Mouse (Mus musculus): ENCODE measurements at regions not wholly inside any gene's neighbourhood (a gene's known extent, or its start where the extent isn't known, plus 50 kb on each side); places are given as distances from the start of the nearest gene placed in this dataset.

DNA sequence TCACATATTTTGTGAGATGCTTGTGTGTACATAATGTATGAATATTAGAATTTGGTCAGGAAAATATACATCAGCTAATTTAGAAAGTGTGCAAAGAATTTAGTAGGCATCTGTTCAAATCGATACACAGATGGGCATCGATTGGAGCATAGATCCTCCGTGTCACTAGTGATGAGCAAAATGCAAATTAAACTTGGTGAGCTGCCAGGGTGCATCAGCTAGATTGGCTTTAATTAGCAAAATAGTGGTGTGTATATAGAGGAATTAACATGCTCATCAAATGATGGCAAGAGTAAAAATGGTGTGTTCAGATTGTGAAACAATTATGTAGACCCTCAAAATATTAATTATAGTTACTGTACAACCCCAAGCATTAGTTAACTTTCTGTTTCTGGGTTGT lies 501.9 kb upstream of the Btbd3 start:
- Histone ChIP-seq H3K4me2 (no peak overlapping the region), H3K36me3 (no peaks in the 10 kb centered on the region), H3K4me1 (replicated peaks) (peaks cover 4% of the 10 kb centered on the region; the same call in 1 of the 2 replicates), H3K9me3 (replicated peaks) (no peaks in the 10 kb centered on the region), H3K4me3 (no peak overlapping the region), H3K9ac (no peak overlapping the region), H3K27me3 (replicated peaks) (no peaks in the 10 kb centered on the region), H3K27ac (ENCODE audit: poor library complexity, severe bottlenecking) (no peak overlapping the region)
- no peak for ATAC-seq (ENCODE audit: insufficient number of reproducible peaks, low FRiP score)
- 88% methylated on average over 3 of the region's 3 CpGs for WGBS

DNA sequence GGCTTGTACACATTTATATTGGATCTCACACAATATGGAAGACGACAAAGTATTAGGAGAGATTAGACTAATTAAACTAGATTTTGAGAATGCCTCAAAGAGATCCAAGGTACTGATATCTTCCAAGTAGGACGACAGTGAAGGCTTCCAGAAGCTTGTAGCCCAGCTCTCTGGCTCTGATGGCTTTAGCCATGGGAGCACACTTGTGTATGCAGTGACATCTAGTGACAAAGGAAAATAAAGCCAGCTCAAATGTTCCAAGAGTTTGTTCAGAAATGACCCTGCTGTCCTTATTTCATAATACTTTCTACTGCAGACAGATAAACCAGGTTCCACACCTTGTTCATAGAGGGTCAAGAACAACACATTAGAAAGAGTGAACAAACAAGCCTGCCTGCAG lies 524.0 kb upstream of the Btbd3 start:
- no peaks in the 10 kb centered on the region for H3K4me1 ChIP-seq (replicated peaks)
- 1% methylated on average over 2 of the region's 2 CpGs for WGBS
- H3K9ac ChIP-seq: no peak overlapping the region
- no peaks in the 10 kb centered on the region for H3K36me3 ChIP-seq
- no peak overlapping the region for H3K4me3 ChIP-seq
- no peak for ATAC-seq (ENCODE audit: insufficient number of reproducible peaks, low FRiP score)
- H3K27ac ChIP-seq (ENCODE audit: poor library complexity, severe bottlenecking): no peak overlapping the region
- no peaks in the 10 kb centered on the region for H3K27me3 ChIP-seq (replicated peaks)
- no peak overlapping the region for H3K4me2 ChIP-seq
- no peaks in the 10 kb centered on the region for H3K9me3 ChIP-seq (replicated peaks)

DNA sequence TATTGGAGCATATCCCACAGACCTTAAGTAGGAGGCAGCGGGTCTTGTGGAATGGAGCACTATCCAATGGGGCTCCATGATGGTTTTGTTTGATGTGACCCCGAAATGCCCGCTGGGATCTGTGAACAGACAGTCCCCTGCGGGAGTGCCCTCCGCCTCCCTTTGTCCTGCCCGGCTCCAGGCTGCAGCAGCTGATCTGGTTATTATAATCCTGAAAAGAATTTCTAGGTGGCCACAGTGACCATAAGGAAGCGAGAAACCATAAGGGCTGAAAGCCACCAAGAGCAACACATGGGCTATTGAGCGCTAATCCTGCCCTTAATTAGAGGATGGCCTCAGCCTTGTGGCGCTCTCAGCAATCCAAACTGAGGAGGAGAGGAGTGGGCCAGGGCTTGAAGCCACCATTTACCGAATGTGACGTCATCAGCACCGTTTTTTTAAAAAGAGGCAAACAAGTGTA lies 525.9 kb upstream of the Btbd3 start:
- Histone ChIP-seq H3K4me1 (replicated peaks) (no peaks in the 10 kb centered on the region), H3K27ac (ENCODE audit: poor library complexity, severe bottlenecking) (no peak overlapping the region), H3K27me3 (replicated peaks) (no peaks in the 10 kb centered on the region), H3K9ac (no peak overlapping the region), H3K4me2 (no peak overlapping the region), H3K9me3 (replicated peaks) (no peaks in the 10 kb centered on the region), H3K4me3 (no peak overlapping the region), H3K36me3 (no peaks in the 10 kb centered on the region)
- 76% methylated on average over 12 of the region's 12 CpGs for WGBS
- ATAC-seq (ENCODE audit: insufficient number of reproducible peaks, low FRiP score): no peak

DNA sequence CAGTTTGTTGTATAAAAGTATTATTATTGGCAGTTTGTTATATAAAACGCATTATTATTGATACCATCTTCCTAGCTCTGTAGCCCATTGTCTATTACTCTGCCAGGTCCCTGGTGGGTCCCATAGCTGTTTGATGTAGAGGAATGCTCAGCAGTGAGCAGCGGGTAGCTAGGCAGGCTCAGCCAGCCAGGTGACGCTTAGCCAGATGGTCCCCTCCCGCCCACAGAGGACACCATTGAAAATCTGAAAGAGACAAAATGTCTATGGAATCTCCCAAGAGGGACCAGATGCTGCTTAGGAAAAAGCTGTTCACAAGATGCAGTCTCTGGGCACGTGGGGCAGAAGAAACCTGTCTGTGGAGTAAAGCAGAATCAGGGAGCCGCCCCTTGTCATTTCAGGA lies 526.5 kb upstream of the Btbd3 start:
- WGBS: 81% methylated on average over 6 of the region's 6 CpGs
- ATAC-seq (ENCODE audit: insufficient number of reproducible peaks, low FRiP score): no peak
- Histone ChIP-seq H3K9me3 (replicated peaks) (no peaks in the 10 kb centered on the region), H3K27ac (ENCODE audit: poor library complexity, severe bottlenecking) (no peak overlapping the region), H3K36me3 (no peaks in the 10 kb centered on the region), H3K9ac (no peak overlapping the region), H3K4me1 (replicated peaks) (no peaks in the 10 kb centered on the region), H3K27me3 (replicated peaks) (no peaks in the 10 kb centered on the region), H3K4me2 (no peak overlapping the region), H3K4me3 (no peak overlapping the region)

DNA sequence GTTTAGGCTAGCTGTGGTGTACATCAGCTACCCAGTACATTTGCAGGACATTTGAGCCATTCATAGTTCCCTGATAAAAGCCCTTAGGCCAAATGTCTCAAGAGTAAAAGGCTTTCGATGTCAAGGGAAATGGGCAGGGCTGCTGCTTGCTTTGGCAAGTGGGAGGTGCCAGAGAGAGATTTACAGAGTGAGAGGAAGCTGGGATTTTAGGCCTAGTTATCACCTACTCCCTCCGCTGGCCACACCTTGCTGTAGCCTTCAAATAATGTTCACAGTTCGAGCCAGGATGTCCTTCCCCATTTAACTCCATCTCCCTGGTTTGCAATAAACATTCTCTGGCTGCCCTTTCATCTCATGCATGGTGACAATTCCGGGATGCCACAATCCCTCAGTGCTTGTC lies 527.2 kb upstream of the Btbd3 start:
- Histone ChIP-seq H3K4me1 (replicated peaks) (no peaks in the 10 kb centered on the region), H3K4me3 (no peak overlapping the region), H3K27me3 (replicated peaks) (no peaks in the 10 kb centered on the region), H3K9ac (no peak overlapping the region), H3K27ac (ENCODE audit: poor library complexity, severe bottlenecking) (no peak overlapping the region), H3K36me3 (no peaks in the 10 kb centered on the region), H3K9me3 (replicated peaks) (no peaks in the 10 kb centered on the region), H3K4me2 (no peak overlapping the region)
- ATAC-seq (ENCODE audit: insufficient number of reproducible peaks, low FRiP score): 0 out of 2 replicates have a peak, but pooled peaks have one; percentile 42
- 22% methylated on average over 4 of the region's 4 CpGs for WGBS

DNA sequence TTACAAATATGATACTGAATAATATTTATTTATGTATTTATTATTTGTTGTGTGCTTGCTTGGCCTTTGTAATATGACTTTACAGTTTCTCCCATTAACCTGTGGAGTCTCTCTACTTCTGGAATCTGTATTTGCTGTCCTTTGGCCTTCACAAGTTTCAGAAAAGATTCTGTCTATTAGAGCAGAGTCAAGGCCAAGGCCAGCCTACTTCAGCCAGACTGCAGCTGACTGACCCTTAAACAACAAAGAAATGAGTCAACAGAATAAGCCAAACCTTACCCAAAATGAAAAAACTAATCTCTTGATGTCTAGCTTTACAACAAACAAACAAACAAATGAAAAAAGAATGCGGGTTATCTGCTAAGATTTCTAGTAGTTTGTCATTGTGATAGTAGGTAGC lies 532.7 kb upstream of the Btbd3 start:
- H3K36me3 ChIP-seq: no peaks in the 10 kb centered on the region
- peaks cover 5% of the 10 kb centered on the region; the same call in 1 of the 2 replicates for H3K4me1 ChIP-seq (replicated peaks)
- H3K9ac ChIP-seq: no peak overlapping the region
- H3K27ac ChIP-seq (ENCODE audit: poor library complexity, severe bottlenecking): no peak overlapping the region
- no peak overlapping the region for H3K4me2 ChIP-seq
- WGBS: 76% methylated on average over 1 of the region's 1 CpGs
- no peaks in the 10 kb centered on the region for H3K9me3 ChIP-seq (replicated peaks)
- ATAC-seq (ENCODE audit: insufficient number of reproducible peaks, low FRiP score): no peak
- no peaks in the 10 kb centered on the region for H3K27me3 ChIP-seq (replicated peaks)
- no peak overlapping the region for H3K4me3 ChIP-seq

DNA sequence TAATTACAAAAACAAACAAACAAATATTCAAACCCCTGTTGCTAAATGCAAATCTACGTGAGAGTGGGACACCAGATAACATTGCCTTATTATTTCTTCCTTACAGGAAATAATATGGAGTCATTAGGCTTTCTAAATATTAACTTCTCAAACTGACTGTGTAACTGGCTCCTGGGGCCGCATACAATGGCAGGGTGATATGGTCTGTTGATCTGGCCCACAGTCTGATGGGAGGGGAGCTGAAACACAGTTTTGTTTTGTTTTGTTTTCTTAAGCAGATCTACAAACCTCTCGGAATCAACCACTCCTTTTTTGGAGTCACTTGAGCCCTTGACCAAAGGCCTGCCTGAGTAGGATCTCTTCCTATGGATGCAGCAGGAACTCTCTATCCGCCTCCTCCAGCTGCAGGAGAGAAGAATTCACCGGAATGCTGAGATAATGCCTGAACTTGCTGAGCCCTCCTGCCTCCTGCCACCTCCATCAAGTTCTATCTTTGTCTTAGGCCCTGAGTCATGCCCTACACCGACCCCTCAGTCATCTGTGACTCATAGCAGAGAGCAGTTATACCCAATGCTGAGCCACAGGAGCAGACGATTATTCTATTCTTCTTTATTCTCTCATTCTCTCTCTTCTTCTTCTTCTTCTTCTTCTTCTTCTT lies 534.5 kb upstream of the Btbd3 start:
- Histone ChIP-seq H3K9ac (no peak overlapping the region), H3K9me3 (replicated peaks) (no peaks in the 10 kb centered on the region), H3K4me2 (no peak overlapping the region), H3K27ac (ENCODE audit: poor library complexity, severe bottlenecking) (no peak overlapping the region), H3K36me3 (no peaks in the 10 kb centered on the region), H3K4me3 (no peak overlapping the region), H3K4me1 (replicated peaks) (peaks cover 5% of the 10 kb centered on the region; the same call in 1 of the 2 replicates), H3K27me3 (replicated peaks) (no peaks in the 10 kb centered on the region)
- ATAC-seq (ENCODE audit: insufficient number of reproducible peaks, low FRiP score): no peak
- WGBS: 39% methylated on average over 7 of the region's 7 CpGs

DNA sequence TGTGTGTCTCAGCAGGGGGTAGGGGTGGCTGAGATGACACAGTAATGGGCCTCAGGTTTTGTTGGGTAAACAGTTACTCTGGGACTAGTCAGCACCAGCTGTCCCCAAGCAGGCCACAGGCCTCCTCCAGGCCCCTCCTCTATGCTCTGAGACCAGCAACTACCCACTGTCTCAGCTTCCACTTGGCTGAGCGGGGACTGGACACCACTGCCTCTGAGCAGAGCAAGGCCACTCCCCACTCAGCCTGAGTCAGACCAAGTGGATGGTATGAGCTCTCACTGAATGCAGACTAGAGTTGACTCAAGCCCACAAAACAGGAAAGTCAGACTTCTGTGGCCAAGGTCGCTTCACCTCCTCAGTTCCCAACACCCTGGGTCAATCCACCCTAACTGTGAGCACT lies 540.5 kb upstream of the Btbd3 start:
- Histone ChIP-seq H3K4me3 (no peak overlapping the region), H3K4me2 (no peak overlapping the region), H3K9me3 (replicated peaks) (no peaks in the 10 kb centered on the region), H3K9ac (no peak overlapping the region), H3K27ac (ENCODE audit: poor library complexity, severe bottlenecking) (no peak overlapping the region), H3K36me3 (no peaks in the 10 kb centered on the region), H3K27me3 (replicated peaks) (no peaks in the 10 kb centered on the region), H3K4me1 (replicated peaks) (no peaks in the 10 kb centered on the region)
- 63% methylated on average over 2 of the region's 2 CpGs for WGBS
- ATAC-seq (ENCODE audit: insufficient number of reproducible peaks, low FRiP score): no peak

DNA sequence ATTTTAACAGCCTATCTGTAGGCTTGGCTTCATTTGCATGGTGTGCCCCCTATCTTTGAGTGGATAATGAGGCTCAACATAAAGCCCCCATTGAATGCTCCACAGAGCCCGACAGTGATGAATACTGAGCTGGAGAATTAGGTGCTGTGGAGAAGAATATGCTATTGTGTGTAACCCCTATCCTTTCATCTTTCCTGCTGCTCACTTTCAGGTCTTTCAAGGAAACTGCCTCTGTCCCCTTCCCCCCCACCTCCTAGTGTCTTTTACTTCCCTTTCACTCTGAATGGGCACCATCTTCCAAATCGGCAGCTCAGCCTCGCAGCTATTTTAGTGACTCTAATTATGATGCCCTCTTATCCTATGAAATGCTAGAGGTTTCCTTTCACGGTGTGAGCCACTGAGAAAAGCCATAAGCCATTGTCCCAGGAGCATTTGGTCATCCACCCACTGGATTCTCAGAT lies 549.8 kb upstream of the Btbd3 start:
- Histone ChIP-seq H3K27ac (ENCODE audit: poor library complexity, severe bottlenecking) (no peak overlapping the region), H3K9ac (no peak overlapping the region), H3K4me1 (replicated peaks) (peaks cover 13% of the 10 kb centered on the region), H3K9me3 (replicated peaks) (no peaks in the 10 kb centered on the region), H3K4me3 (peak overlapping the region; percentile 11; the same call in 1 of the 2 replicates), H3K4me2 (peak overlapping the region; percentile 58), H3K36me3 (no peaks in the 10 kb centered on the region), H3K27me3 (replicated peaks) (no peaks in the 10 kb centered on the region)
- no peak for ATAC-seq (ENCODE audit: insufficient number of reproducible peaks, low FRiP score)
- 9% methylated on average over 4 of the region's 4 CpGs for WGBS

DNA sequence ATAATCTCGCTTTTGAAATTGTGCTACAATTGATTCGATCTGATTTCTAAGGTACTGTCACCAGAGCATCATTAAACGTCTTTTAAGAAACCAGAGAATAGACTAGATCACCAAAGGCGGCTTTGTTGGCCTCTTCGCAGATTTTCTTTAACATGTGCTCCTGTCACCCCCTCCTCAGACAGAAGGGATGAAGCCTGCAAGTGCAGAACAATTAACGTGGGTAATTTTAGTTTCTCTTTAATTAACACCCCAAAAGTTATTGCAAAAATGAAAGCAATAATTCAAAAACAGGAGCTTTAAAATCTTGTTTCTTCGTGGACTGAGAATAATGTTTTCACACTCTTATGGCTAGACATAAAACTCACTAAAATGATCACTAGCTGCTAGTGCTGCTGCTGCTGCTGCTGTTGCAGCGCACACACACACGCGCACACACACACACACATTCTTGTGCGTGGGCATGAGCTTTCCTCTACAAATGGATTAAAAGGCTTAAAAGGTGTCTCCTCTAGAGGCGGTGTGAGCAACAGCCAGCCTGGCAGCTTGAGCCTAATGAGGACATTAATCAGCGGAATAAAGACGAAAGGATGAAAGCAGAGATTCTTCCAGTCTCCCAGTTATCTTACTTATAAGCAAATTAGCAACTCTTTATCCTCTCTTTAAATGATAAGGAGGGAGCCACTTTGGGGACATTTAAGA lies 550.5 kb upstream of the Btbd3 start:
- 40% methylated on average over 14 of the region's 14 CpGs for WGBS
- Histone ChIP-seq H3K27ac (ENCODE audit: poor library complexity, severe bottlenecking) (no peak overlapping the region), H3K4me3 (peak overlapping the region; percentile 11), H3K9me3 (replicated peaks) (no peaks in the 10 kb centered on the region), H3K36me3 (no peaks in the 10 kb centered on the region), H3K4me1 (replicated peaks) (peaks cover 13% of the 10 kb centered on the region), H3K27me3 (replicated peaks) (no peaks in the 10 kb centered on the region), H3K9ac (no peak overlapping the region), H3K4me2 (peak overlapping the region; percentile 58)
- ATAC-seq (ENCODE audit: insufficient number of reproducible peaks, low FRiP score): no peak

DNA sequence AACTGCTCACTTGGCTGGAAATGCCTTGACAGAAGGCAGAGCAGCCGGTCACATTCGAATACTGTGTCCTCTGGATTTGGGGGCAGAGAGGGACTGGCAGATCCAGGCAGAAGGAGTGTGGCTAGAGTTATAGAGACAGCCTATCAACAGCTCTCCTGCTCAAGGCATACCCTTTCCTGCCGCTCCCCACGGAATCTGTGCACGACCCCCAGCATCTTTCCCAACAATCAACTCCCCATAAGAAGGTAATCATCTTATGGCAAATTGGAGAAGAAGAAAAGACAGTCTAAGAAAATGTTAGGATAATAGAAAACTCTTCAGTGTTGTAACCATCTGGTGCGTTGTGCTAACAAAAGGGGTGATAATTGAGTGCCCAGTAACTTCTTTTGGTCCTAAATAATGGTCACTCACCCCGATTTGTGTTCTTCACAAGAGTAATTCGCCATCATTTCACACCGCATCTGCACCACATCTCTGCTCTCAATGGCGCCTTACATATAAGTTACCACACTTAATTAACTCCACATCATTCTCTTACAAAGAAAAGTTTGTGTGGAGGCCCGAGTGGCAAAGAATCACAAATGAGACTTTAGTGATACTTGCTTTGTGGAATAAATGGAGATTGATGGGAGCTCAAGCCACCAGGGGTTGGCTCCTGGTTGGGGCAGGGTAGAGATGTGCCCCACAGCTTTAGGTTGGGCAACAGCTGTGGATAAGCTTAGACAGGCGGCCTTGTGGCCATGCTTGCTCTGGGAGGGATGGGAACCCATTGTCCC lies 551.2 kb upstream of the Btbd3 start:
- H3K27ac ChIP-seq (ENCODE audit: poor library complexity, severe bottlenecking): no peak overlapping the region
- H3K4me1 ChIP-seq (replicated peaks): peaks cover 13% of the 10 kb centered on the region
- no peak overlapping the region for H3K9ac ChIP-seq
- WGBS: 56% methylated on average over 12 of the region's 12 CpGs
- no peaks in the 10 kb centered on the region for H3K9me3 ChIP-seq (replicated peaks)
- ATAC-seq (ENCODE audit: insufficient number of reproducible peaks, low FRiP score): no peak
- no peaks in the 10 kb centered on the region for H3K36me3 ChIP-seq
- H3K4me3 ChIP-seq: no peak overlapping the region
- H3K27me3 ChIP-seq (replicated peaks): no peaks in the 10 kb centered on the region
- H3K4me2 ChIP-seq: no peak overlapping the region

All from heart, embryonic 12.5 days (tissue).